Mouse (Mus musculus) hindbrain, embryonic 14.5 days (tissue): ENCODE data around the gene Ano6. TPM values are rescaled to one million over a fixed set of nuclear protein-coding genes. Genes with fewer than 3 reads are reported as not detected.

Experiments
- ATAC-seq: fragments of 200-750 bp; cut with Nextera tagmentation; 2 replicates; pipeline ENCODE4 v1.8.0; 2017; ENCODE audit warnings: moderate number of reproducible peaks, mild to moderate bottlenecking, moderate TSS enrichment, moderate library complexity; ENCODE audit not compliant: low FRiP score
- DNase-seq: peaks from one replicate; pipeline ENCODE4 v3.0.0-alpha.2; 2015; ENCODE audit warnings: low spot score
- H3K27ac ChIP-seq: fragments of 300-500 bp; sonication (generic); 2 replicates; pipeline ENCODE4 v1.5.1; 2014; ENCODE audit warnings: mild to moderate bottlenecking, moderate library complexity
- H3K27me3 ChIP-seq: fragments of 300-500 bp; sonication (generic); 2 replicates; pipeline ENCODE4 v1.6.1; 2014; ENCODE audit warnings: mild to moderate bottlenecking, low read length, mixed read lengths; ENCODE audit not compliant: control insufficient read depth, insufficient read depth
- H3K36me3 ChIP-seq: fragments of 300-500 bp; sonication (generic); replicated peaks from 2 replicates; pipeline ENCODE4 v1.6.1; 2014; ENCODE audit not compliant: control insufficient read depth, insufficient read depth
- H3K4me1 ChIP-seq: fragments of 300-500 bp; sonication (generic); replicated peaks from 2 replicates; pipeline ENCODE4 v1.6.1; 2014; ENCODE audit warnings: antibody characterized with exemption, low read length, mixed read lengths; ENCODE audit not compliant: control insufficient read depth, insufficient read depth
- H3K4me2 ChIP-seq: fragments of 300-500 bp; sonication (generic); replicated peaks from 2 replicates; pipeline ENCODE4 v1.6.1; 2014; ENCODE audit warnings: mild to moderate bottlenecking, moderate library complexity
- H3K4me3 ChIP-seq: fragments of 300-500 bp; sonication (generic); replicated peaks from 2 replicates; pipeline ENCODE4 v1.5.1; 2014; ENCODE audit warnings: mild to moderate bottlenecking, low read length
- H3K9ac ChIP-seq: fragments of 300-500 bp; sonication (generic); 2 replicates; pipeline ENCODE4 v1.6.1; 2014
- H3K9me3 ChIP-seq: fragments of 300-500 bp; sonication (generic); 2 replicates; pipeline ENCODE4 v1.6.1; 2016; ENCODE audit warnings: low read length; ENCODE audit not compliant: control insufficient read depth
- WGBS: fragments of 180-500 bp; shearing (Covaris S2); extraction: QIAGEN DNeasy Blood & Tissue Kit; methylation state at CpG from one replicate; pipeline ENCODE4 v1.1.7; 2014; 5-methylcytosine and 5-hydroxymethylcytosine counted together
- polyA plus RNA-seq: library from polyadenylated mRNA; unstranded; fragments of >200 nt; fragmentation: Nextera tagmentation; extraction: Ambion mirVana; gene quantifications from 2 replicates; pipeline ENCODE4 v1.2.1, GENCODE M21; 2014

Gene Ano6
- polyA plus RNA-seq, 1 experiment from 2014 or later = 33.2 TPM

GRCm38 (mm10) chr15:95856684-95857595 is 66.3 kb downstream of the Ano6 start:
- ATAC-seq (no peak), DNase-seq (no peak)
- Histone ChIP-seq H3K4me2 (no peak overlapping the region), H3K9me3 (no peaks in the 10 kb centered on the region), H3K27ac (no peak overlapping the region), H3K9ac (no peak overlapping the region), H3K27me3 (no peaks in the 10 kb centered on the region), H3K36me3 (no peaks in the 10 kb centered on the region), H3K4me3 (no peak overlapping the region), H3K4me1 (peaks cover 4% of the 10 kb centered on the region)
- WGBS = 81% methylated on average over 8 of the region's 8 CpGs

- Histone ChIP-seq H3K9me3 (no peaks in the 10 kb centered on the region), H3K4me2 (no peak overlapping the region), H3K4me1 (peaks cover 8% of the 10 kb centered on the region), H3K36me3 (no peaks in the 10 kb centered on the region), H3K27me3 (no peaks in the 10 kb centered on the region), H3K9ac (no peak overlapping the region), H3K27ac (no peak overlapping the region), H3K4me3 (no peak overlapping the region)
- DNase-seq = no peak
- WGBS = 75% methylated on average over 9 of the region's 9 CpGs
- ATAC-seq = no peak
These were observed 68.4 kb downstream of the Ano6 start for GRCm38 (mm10) chr15:95858876-95859655.

- H3K36me3 ChIP-seq = no peaks in the 10 kb centered on the region
- H3K9me3 ChIP-seq = no peaks in the 10 kb centered on the region
- DNase-seq (peak; percentile 36), ATAC-seq (no peak)
- H3K9ac ChIP-seq = no peak overlapping the region
- no peak overlapping the region for H3K4me2 ChIP-seq
- 81% methylated on average over 17 of the region's 17 CpGs for WGBS
- H3K4me3 ChIP-seq = no peak overlapping the region
- H3K27me3 ChIP-seq = no peaks in the 10 kb centered on the region
- H3K27ac ChIP-seq = peak overlapping the region; percentile 3; the same call in 1 of the 2 replicates
- peaks cover 13% of the 10 kb centered on the region for H3K4me1 ChIP-seq
These were observed 73.4 kb downstream of the Ano6 start for GRCm38 (mm10) chr15:95863865-95864660.

GRCm38 (mm10) chr15:95865311-95866100 is 74.9 kb downstream of the Ano6 start:
- DNase-seq (no peak), ATAC-seq (no peak)
- WGBS = 93% methylated on average over 17 of the region's 17 CpGs
- Histone ChIP-seq H3K4me2 (no peak overlapping the region), H3K27me3 (no peaks in the 10 kb centered on the region), H3K9me3 (no peaks in the 10 kb centered on the region), H3K4me3 (no peak overlapping the region), H3K36me3 (no peaks in the 10 kb centered on the region), H3K27ac (no peak overlapping the region), H3K4me1 (peaks cover 13% of the 10 kb centered on the region), H3K9ac (no peak overlapping the region)

GRCm38 (mm10) chr15:95868172-95868571 is 77.5 kb downstream of the Ano6 start:
- no peak for ATAC-seq
- Histone ChIP-seq H3K27me3 (no peaks in the 10 kb centered on the region), H3K4me1 (peaks cover 13% of the 10 kb centered on the region), H3K27ac (no peak overlapping the region), H3K4me3 (no peak overlapping the region), H3K4me2 (no peak overlapping the region), H3K36me3 (no peaks in the 10 kb centered on the region), H3K9me3 (no peaks in the 10 kb centered on the region), H3K9ac (no peak overlapping the region)
- 88% methylated on average over 4 of the region's 4 CpGs for WGBS
- no peak for DNase-seq

- peaks cover 4% of the 10 kb centered on the region for H3K4me1 ChIP-seq
- ATAC-seq = no peak
- no peaks in the 10 kb centered on the region for H3K27me3 ChIP-seq
- no peak for DNase-seq
- H3K36me3 ChIP-seq = no peaks in the 10 kb centered on the region
- no peak overlapping the region for H3K9ac ChIP-seq
- no peaks in the 10 kb centered on the region for H3K9me3 ChIP-seq
- whole genome bisulfite sequencing = 94% methylated on average over 5 of the region's 5 CpGs
- H3K27ac ChIP-seq = no peak overlapping the region
- H3K4me3 ChIP-seq = no peak overlapping the region
- H3K4me2 ChIP-seq = no peak overlapping the region
These were observed 79.0 kb downstream of the Ano6 start for GRCm38 (mm10) chr15:95869611-95870010.

GRCm38 (mm10) chr15:95871631-95872030 is 81.0 kb downstream of the Ano6 start:
- H3K4me2 ChIP-seq = no peak overlapping the region

GRCm38 (mm10) chr15:95872447-95872846 is 81.8 kb downstream of the Ano6 start:
- Histone ChIP-seq H3K36me3 (no peaks in the 10 kb centered on the region), H3K4me3 (no peak overlapping the region), H3K4me1 (no peaks in the 10 kb centered on the region), H3K9me3 (no peaks in the 10 kb centered on the region), H3K4me2 (no peak overlapping the region), H3K27me3 (no peaks in the 10 kb centered on the region), H3K9ac (no peak overlapping the region), H3K27ac (no peak overlapping the region)
- ATAC-seq = no peak
- DNase-seq = no peak
- WGBS = 92% methylated on average over 8 of the region's 8 CpGs

More at GRCm38 (mm10) chr15:95871631-95872030, 81.0 kb downstream of the Ano6 start:
- 84% methylated on average over 15 of the region's 15 CpGs for WGBS
- Histone ChIP-seq H3K4me1 (no peaks in the 10 kb centered on the region), H3K27me3 (no peaks in the 10 kb centered on the region), H3K27ac (no peak overlapping the region), H3K4me3 (no peak overlapping the region), H3K9ac (no peak overlapping the region), H3K36me3 (no peaks in the 10 kb centered on the region), H3K9me3 (no peaks in the 10 kb centered on the region)
- no peak for ATAC-seq
- DNase-seq = no peak
